Mouse (Mus musculus): Measurements from ENCODE around the gene Hspb6.

Gene Hspb6

DNA sequence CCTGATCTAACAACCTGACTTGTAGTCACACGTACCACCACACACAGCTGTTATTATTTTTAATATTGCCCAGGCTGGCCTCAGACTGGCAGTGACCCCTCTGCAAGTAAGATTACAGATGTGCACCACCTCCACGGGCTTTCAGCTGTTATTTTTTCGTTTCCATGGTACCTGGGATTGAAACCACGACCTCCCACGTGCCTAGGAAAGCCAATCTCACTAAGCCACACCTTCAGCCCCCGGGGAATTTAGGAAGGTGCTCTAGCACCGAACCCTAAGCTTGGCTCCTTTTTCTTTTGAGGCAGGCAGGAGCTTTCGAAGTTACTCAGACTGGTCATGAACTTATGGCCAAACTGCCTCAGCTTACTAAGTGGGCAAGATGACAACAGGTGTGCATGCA lies 52.4 kb downstream of the Hspb6 start:
- CTCF ChIA-PET: interaction anchor here (0.6 to 4.4 kb wide), 12 partner anchors 9 to 273 kb away, joined by 3 to 29 read pairs (median 4); partner anchors contain the start of genes Upk1a (in 2 of the 4) and Kmt2b (in 1 of the 4)
- POLR2A ChIA-PET: interaction anchor here (0.6 to 5.3 kb wide), 21 partner anchors 8 to 352 kb away, joined by 3 to 85 read pairs (median 4); partner anchors contain the start of genes Kmt2b (in 3 of the 4), Cox6b1 (in 1 of the 4), Hspb6 (in 1 of the 4) and Proser3 (in 1 of the 4)

DNA sequence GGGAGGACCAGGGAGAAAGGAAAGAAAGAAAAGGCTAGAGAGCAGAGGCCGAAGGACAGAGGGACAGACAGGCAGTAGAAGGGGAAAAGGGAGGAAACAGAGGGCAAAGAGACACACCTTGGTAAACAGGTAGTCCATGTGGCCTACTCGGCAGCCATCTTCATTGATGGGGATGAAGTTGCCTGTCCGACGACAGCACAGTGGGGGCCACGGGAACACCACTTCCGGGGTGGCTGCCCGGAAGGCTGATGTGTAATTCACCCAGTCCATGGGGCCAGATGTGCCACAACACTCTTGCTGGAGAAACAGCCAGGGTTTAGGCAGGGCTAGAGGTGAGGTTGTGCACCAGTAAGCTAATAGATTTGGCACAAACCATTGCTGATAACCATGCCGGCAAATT lies 53.0 kb downstream of the Hspb6 start:
- ChIA-PET POLR2A (interaction anchor here (0.6 to 5.3 kb wide), 18 partner anchors 9 to 352 kb away, joined by 3 to 85 read pairs (median 4); partner anchors contain the start of genes Kmt2b (in 3 of the 4), Cox6b1 (in 1 of the 4), Hspb6 (in 1 of the 4) and Proser3 (in 1 of the 4)), CTCF (interaction anchor here in 3 of 4 experiments (0.6 to 4.4 kb wide), 10 partner anchors 9 to 273 kb away, joined by 3 to 29 read pairs (median 4); partner anchors contain the start of genes Upk1a (in 2 of the 3) and Kmt2b (in 1 of the 3))

Data from embryonic stem cell, embryonic (primary cell).